Mouse (Mus musculus) left cerebral cortex, adult 8-10 months (tissue): ENCODE measurements around the gene Per2. TPM values are rescaled to one million over a fixed set of nuclear protein-coding genes. Genes with fewer than 3 reads are reported as not detected.
A peak's percentile ranks its signal among the peaks of the same experiment; 100 is the strongest.

Experiments
- DNase-seq, 2 experiments: peaks; one replicate each; pipeline ENCODE4 v3.0.0; 2022; ENCODE audit warnings: low spot score in 2 of 2
- total RNA-seq, 4 experiments: library from RNA; stranded (reverse); gene quantifications; 2 replicates each; pipeline ENCODE4 v1.2.4; 2022

Gene Per2
- total RNA-seq, 4 experiments from 2014 or later, result 18.4 to 36.8 (median 25.1) TPM

DNA sequence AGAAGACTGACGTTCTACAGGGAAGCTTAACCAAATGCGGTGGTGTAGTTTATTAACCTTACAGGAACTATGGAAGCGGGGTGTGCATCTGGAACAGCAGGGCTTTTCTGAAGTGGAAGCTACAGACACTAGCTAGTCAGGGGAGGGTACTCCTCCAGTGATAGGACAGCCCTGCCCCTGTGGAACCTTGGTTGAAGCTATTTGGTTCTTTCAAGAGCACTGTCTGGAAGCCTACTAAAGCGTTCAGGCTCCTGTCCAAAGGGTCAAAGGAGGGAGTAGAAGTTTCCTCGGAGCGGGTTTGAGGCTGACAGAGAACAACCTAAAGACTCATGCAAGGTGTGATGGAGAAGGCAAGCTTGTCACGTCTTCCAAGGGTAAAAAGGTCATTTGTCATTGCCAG lies 945 bp upstream of the Per2 start:
- DNase-seq, result no peak

DNA sequence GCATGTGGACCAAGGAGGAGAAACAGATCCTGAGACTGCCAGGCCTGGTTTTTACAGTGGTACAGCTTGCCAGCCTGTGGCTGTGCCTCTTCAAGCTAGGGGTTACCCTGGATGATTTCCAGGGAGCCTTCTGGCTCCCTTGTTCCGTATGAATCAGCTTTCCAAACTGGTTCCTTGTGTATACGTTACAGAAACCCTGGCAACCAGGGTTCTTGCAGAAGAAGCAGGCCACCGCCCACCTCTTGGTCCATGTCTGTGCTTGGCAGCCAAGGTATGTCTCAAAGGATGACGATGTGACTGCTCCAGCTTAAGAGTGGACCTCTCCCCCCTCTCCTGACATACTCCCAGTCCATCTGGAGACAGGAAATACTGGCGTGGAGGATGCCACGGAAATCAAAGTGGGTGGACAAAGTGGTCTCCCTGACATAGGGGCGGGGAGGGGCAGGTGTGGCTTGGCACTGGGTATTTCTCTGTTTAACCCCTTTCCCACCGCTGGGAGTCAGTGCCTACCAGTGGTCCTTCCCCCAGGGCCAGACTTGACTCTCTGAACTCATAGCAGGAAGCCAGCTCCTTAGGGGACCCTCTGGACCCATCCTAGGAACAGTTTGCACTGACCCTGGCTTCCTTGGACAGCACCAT lies 782 bp downstream of the Per2 start:
- peak; percentile 32 to 89 for DNase-seq

- DNase-seq, result peak; percentile 40 to 81
These were observed 1.4 kb downstream of the Per2 start for GRCm38 (mm10) chr1:91457698-91458097.

DNA sequence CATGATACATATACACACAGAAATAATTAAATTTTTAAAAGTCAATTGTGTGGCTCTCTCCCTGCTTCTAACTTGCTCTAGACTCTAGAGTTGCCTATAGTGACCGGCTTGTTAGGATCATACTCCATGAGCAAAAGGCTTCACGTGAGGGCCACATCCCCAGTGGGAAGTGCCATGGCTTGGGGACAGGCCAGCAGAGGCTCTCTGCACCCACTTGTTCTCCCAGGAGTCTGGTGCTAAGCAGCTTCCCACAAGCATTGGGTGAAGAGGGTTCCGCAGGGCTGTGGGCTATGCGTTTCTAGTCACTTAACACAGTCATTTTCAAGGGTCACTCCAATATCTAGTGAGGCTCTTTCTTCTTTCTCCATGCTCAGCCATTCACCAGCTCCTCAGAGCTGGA lies 2.0 kb downstream of the Per2 start:
- no peak for DNase-seq

DNA sequence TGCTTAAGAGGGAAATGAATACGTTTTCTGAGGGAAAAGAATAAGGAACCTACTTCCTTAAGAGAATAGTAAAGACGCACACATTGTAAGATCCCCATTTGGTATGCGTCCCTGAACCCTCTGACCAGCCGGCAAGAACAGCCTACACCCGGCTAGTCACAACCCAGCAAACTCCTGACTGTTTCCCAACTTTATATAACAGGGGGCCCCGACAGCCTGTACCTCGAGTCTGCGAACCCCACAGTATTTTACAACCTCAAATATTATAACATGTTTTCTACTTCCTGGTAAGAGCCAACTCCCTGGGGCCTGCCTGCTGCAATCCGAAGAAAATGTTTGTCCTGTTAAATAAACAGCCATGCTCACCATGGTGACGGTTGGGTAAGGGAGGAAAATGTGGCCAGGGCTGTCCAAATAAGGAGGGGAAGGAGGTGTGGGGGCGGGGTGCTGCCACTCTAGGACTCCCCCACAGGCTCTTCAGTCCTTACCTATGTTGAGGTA lies 2.8 kb downstream of the Per2 start:
- DNase-seq, result no peak

GRCm38 (mm10) chr1:91455661-91456161 lies 3.4 kb downstream of the Per2 start:
- DNase-seq, result no peak

DNA sequence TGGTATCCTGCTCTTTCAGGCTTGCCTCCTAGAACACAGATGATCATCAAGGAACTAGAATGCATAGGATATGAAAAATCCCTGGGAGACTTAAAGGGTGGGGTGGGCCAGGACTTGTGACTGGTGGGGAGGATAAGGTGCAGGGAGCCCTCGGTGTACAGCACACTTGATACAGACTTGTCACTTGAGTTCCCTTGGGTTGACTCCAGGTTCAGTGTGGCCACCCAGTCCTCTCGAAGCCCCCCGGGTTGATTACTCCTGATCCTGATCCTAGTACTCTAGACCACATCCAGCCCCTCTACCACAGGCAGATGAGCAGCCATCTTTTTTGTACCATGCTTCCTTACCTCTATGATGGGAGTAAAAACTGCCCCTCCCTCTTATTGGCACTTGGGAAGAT lies 4.2 kb downstream of the Per2 start:
- no peak for DNase-seq

GRCm38 (mm10) chr1:91454366-91454765 lies 4.8 kb downstream of the Per2 start:
- no peak for DNase-seq

DNA sequence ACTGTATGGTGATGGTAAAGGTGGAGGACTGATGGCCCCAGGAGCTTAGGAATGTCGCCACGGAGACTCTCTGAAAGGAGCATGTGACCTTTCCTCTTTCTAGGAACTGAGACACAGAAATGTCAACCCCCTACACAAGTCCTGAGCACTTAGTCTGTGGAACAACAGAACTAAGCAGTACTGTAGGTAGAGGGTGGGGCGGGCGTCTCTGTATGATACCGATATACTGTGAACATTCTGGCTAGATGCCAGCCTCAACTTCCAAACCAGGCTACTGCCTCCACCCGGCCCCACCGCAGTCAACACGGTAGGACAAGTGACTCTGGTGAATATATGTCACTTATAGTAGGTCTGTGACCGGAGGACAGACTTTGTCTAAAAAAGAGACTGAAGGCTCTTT lies 5.2 kb downstream of the Per2 start:
- no peak for DNase-seq

- DNase-seq, result no peak
These were observed 7.5 kb downstream of the Per2 start for GRCm38 (mm10) chr1:91451547-91452084.

- no peak for DNase-seq
These were observed 8.3 kb downstream of the Per2 start for GRCm38 (mm10) chr1:91450851-91451250.

DNA sequence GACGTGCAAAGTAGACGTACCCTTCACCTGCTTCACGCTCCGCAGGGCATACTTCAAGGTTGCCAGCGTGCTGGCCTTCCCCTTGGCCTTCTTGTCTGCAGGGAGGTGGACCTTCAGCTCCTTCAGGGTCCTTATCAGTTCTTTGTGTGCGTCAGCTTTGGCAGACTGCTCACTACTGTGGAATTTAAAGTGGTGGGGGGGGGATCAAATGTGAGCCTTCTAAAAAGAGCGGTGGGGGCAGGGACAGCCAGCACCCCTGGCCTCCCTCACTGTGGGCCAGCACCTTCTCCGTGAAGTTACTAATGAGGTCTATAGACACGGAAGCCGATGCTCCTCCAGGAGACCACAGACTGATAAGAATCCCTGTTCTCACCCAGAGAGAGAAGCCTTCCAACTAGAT lies 10.4 kb downstream of the Per2 start:
- DNase-seq, result no peak

- no peak for DNase-seq
These were observed 12.6 kb downstream of the Per2 start for GRCm38 (mm10) chr1:91446511-91446910.

DNA sequence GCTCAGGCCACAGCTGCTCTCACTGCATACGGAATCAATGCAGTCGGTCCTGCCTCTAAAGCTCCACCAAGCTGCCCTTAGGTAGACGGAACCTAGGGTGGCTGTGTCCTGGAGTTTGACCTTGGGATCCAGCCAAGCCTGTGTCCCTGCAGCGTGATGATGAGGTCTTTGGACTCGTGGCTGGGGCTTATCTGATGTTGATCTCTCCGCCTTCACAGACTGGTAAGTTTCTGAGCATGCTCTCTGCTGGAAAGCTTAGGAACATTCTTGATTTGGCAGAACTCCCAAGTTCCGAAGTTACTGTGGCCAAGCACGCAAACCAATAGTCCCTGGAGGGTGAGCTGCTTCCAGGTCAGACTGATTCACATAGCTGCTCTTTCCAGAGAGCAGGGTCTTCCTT lies 13.1 kb downstream of the Per2 start:
- DNase-seq, result no peak

GRCm38 (mm10) chr1:91444841-91445830 lies 14.0 kb downstream of the Per2 start:
- no peak for DNase-seq

- no peak for DNase-seq
These were observed 16.7 kb downstream of the Per2 start for GRCm38 (mm10) chr1:91442350-91442990.

DNA sequence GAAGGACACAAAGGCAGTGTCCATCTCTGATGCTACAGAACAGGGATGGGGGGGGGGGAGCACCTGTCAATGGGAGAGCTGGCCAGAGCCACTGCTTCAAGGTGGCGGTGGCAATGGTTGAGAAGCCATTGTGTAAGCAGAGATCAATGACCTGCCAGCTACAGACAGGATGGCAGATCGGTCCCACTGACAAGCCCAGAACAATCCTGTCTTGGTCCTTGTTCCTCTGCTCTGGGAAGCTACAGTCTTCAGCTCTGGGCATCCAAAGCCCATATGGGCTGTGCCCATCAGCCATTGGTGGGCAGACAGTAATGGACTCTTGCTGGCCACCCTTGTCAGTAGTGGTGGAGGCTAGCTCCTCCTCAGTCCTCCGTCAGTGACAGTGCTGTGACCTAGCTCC lies 17.3 kb downstream of the Per2 start:
- DNase-seq, result no peak

- DNase-seq, result no peak
These were observed 19.3 kb downstream of the Per2 start for GRCm38 (mm10) chr1:91439776-91440175.

DNA sequence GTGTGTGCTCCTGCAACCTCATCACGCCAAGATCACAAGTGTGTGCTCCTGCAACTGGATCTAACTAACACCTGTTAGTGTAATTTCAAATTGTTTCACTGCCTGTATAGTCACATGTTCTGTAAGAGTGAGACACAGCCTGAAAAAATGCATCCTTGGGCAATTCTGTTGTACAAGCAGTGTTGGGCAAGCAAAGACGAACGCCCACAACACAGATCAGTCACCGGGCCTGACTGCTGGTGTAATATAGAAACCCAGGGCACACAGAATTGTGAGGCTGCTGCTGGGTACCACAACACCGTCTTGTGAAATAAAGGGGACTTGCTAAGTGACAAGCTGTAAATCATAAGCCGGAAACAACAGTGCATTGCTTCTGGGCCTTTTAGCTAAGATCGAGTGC lies 21.6 kb downstream of the Per2 start:
- DNase-seq, result no peak

DNA sequence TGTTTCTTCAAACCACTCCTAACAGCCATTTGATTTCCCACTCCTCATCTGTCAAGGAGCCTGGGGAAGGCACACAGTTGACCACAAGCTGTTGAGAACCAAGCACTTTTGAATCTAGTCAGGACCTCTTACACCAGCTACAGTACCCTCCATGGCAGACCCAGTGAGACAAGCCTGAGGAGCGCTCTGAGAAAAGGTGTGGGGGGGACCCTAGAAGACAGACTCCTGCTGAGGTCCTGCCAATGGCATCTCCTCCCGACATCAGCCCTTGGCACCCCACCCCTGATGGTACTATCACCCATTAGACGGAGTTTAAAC lies 22.1 kb downstream of the Per2 start:
- no peak for DNase-seq

GRCm38 (mm10) chr1:91436380-91437082 lies 22.6 kb downstream of the Per2 start:
- no peak for DNase-seq
